Mouse (Mus musculus) ES-E14 (cell line): ENCODE measurements around the gene Olfml1. TPM values are rescaled to one million over a fixed set of nuclear protein-coding genes. Genes with fewer than 3 reads are reported as not detected.

Experiments used
- DNase-seq: peaks from one replicate; pipeline ENCODE4 v3.0.0-alpha.2; 2013; ENCODE audit warnings: low read depth, low spot score
- H3K27ac ChIP-seq: 2 replicates; pipeline ENCODE4 v1.5.1; 2012; ENCODE audit warnings: low read depth, mild to moderate bottlenecking, low read length, moderate library complexity, mixed read lengths; ENCODE audit not compliant: poor library complexity, insufficient read depth, severe bottlenecking
- H3K36me3 ChIP-seq: 2 replicates; pipeline ENCODE4 v1.6.1; 2012; ENCODE audit warnings: mild to moderate bottlenecking, low read length, moderate library complexity, mixed read lengths; ENCODE audit not compliant: control insufficient read depth, poor library complexity, insufficient read depth, severe bottlenecking
- H3K4me1 ChIP-seq, 2 experiments: fragments of 150-350 bp in 1 of 2; sonication (generic) in 1 of 2; 2 replicates each; pipeline ENCODE4 v1.6.1; 2012; ENCODE audit warnings: low read length in 2 of 2, mild to moderate bottlenecking in 1 of 2, mixed read lengths in 1 of 2; ENCODE audit not compliant: control insufficient read depth in 2 of 2, insufficient read depth in 2 of 2, poor library complexity in 1 of 2
- H3K4me3 ChIP-seq, 2 experiments: fragments of 150-350 bp in 1 of 2; sonication (generic) in 1 of 2; 2 replicates each; pipeline ENCODE4 v1.5.1; 2012; ENCODE audit warnings: low read length in 2 of 2, low read depth in 1 of 2, mild to moderate bottlenecking in 1 of 2, mixed read lengths in 1 of 2; ENCODE audit not compliant: insufficient read depth in 1 of 2, poor library complexity in 1 of 2, severe bottlenecking in 1 of 2
- H3K9ac ChIP-seq: 2 replicates; pipeline ENCODE4 v1.6.1; 2012; ENCODE audit warnings: low read depth, mild to moderate bottlenecking, low read length, mixed read lengths; ENCODE audit not compliant: poor library complexity, insufficient read depth, severe bottlenecking
- H3K9me3 ChIP-seq: fragments of 150-350 bp; sonication (generic); 2 replicates; pipeline ENCODE4 v1.6.1; 2012; ENCODE audit warnings: low read depth, mild to moderate bottlenecking, low read length; ENCODE audit not compliant: control insufficient read depth, insufficient read depth
- CHD2 ChIP-seq: IDR thresholded peaks from 2 replicates; pipeline ENCODE4 v1.6.1; 2014; ENCODE audit warnings: mild to moderate bottlenecking, low read depth, low read length, inconsistent platforms
- HCFC1 ChIP-seq: IDR thresholded peaks from 2 replicates; pipeline ENCODE4 v1.6.1; 2012; ENCODE audit warnings: low read length, inconsistent platforms, borderline replicate concordance; ENCODE audit not compliant: insufficient read depth
- MAFK ChIP-seq: IDR thresholded peaks from 2 replicates; pipeline ENCODE4 v1.6.1; 2014; ENCODE audit warnings: mild to moderate bottlenecking, low read depth, low read length, inconsistent platforms; ENCODE audit not compliant: insufficient read depth
- ZC3H11A ChIP-seq: IDR thresholded peaks from 2 replicates; pipeline ENCODE4 v1.6.1; 2012; ENCODE audit warnings: low read depth, mild to moderate bottlenecking, inconsistent platforms, low read length, borderline replicate concordance
- ZNF384 ChIP-seq: IDR thresholded peaks from 2 replicates; pipeline ENCODE4 v1.6.1; 2012; ENCODE audit warnings: low read depth, low read length, inconsistent platforms
- in situ Hi-C, 2 experiments: fragments of 600-800 bp; cut with MboI; formaldehyde crosslinking; loops; one replicate each; pipeline ENCODE4 v1.15.1; 2025; ENCODE audit warnings: low sequenced_read_pairs in 2 of 2, inconsistent platforms in 1 of 2; ENCODE audit not compliant: unreplicated experiment in 2 of 2
- total RNA-seq: library from RNA; depleted of rRNA; stranded (reverse); fragments of 300-350 nt; gene quantifications from 2 replicates; pipeline ENCODE4 v1.2.3, GENCODE M21; 2012

Olfml1 gene
- total RNA-seq, 1 experiment = 0.94 TPM

DNA sequence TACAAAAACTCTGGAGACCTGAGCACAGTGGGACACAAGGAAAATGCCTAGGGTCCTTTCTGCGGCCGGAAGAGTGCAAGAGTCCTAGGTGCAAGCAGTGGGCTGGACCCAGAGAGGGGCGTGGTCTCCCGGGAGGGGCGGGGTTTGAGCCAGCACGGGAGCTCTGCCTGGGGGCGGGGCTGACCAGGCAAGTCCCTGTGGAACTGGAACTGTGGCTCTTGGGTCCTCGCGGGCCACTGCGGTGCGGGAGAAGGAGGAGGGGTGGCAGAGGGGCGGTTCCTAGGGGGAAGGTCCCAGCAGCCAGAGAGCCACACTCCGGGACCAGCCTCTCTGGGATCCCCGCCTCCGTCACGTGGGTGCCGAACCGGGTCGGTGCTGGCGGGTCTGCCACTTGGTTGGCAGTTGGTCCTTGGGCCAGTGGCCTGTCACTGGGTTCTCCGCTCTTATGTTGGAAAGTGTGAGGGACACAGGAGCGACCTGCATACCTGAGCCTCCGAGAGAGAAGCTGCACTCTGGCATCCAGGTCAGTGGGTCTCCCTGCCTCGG, 27.7 kb downstream of the Olfml1 start, which contains the start of gene Ppfibp2:
Gene Ppfibp2 (plus strand): TSS at position 351 of the 546 bp plus-strand sequence.
- Histone ChIP-seq H3K9me3 (no peaks in the 10 kb centered on the region), H3K9ac (peak within 1 kb of the TSS; percentile 70), H3K4me3 (peak within 1 kb of the TSS; percentile 75 to 97), H3K36me3 (no peaks in the 10 kb centered on the region), H3K27ac (peak within 1 kb of the TSS; percentile 15; the same call in 1 of the 2 replicates), H3K4me1 (peaks cover 4% of the 10 kb centered on the region in 2 experiments; a peak in 2 of 4 replicates)
- TF ChIP-seq MAFK = peak; percentile 14; the same call in 1 of the 2 replicates
- TF ChIP-seq ZC3H11A = no peak
- TF ChIP-seq ZNF384 = no peak
- DNase-seq = peak; percentile 96
- in situ Hi-C loops = no loop called here

DNA sequence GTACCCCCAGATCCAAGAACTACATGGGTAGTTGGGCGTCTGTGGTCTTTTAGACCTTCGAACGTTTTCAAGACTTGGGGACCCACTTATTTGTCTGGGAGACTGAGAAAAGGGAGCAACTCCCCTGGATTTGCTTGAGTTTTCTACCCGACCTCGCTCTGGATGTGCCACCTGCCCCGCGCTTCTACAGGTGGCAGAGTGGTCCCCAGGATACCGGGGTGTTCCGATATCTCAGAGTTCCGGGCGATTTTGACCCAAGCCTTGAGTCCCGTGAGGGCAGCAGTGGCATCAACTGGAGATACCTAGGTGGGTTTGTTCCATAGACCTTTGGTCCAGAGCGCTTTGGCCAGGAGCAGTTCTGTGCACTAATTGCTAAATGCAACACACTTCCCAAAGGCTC, 28.2 kb downstream of the Olfml1 start:
- in situ Hi-C loops = no loop called here
- no peak overlapping the region for H3K27ac ChIP-seq
- DNase-seq = no peak
- no peak for TF ChIP-seq ZC3H11A
- TF ChIP-seq HCFC1 = no peak
- no peak for TF ChIP-seq CHD2
- no peak for TF ChIP-seq MAFK
- TF ChIP-seq ZNF384 = no peak
- H3K4me3 ChIP-seq = peak overlapping the region; percentile 75 to 97
- no peaks in the 10 kb centered on the region for H3K36me3 ChIP-seq
- no peaks in the 10 kb centered on the region for H3K9me3 ChIP-seq
- H3K4me1 ChIP-seq = peaks cover 4% of the 10 kb centered on the region in 2 experiments; a peak in 2 of 4 replicates
- peak overlapping the region; percentile 70 for H3K9ac ChIP-seq

DNA sequence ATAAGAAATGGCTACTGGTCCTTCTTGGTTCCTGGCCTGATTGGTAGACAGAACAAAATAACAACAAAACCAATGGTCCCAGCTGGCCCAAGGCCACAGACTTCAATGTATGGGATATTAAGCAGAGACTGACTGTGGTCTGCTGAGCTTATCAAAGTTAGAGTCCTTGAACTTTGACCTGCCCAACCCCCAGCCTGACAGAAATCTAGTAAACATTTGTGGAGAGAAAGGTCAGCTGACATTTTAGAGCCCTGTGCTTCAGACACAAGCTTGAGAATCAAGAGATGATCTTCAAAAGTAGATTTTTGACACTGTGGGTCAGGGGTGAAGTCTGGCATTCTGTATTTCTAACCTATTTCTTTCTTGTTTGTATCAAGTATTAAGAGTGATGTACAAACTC, 29.5 kb downstream of the Olfml1 start:
- H3K4me3 ChIP-seq = no peak overlapping the region
- no peak overlapping the region for H3K9ac ChIP-seq
- in situ Hi-C loops = no loop called here
- no peak overlapping the region for H3K27ac ChIP-seq
- H3K36me3 ChIP-seq = no peaks in the 10 kb centered on the region
- no peak for TF ChIP-seq ZC3H11A
- TF ChIP-seq CHD2 = no peak
- no peak for TF ChIP-seq MAFK
- TF ChIP-seq ZNF384 = no peak
- TF ChIP-seq HCFC1 = no peak
- no peaks in the 10 kb centered on the region for H3K9me3 ChIP-seq
- peaks cover 4% of the 10 kb centered on the region in 2 experiments; a peak in 2 of 4 replicates for H3K4me1 ChIP-seq
- DNase-seq = no peak

DNA sequence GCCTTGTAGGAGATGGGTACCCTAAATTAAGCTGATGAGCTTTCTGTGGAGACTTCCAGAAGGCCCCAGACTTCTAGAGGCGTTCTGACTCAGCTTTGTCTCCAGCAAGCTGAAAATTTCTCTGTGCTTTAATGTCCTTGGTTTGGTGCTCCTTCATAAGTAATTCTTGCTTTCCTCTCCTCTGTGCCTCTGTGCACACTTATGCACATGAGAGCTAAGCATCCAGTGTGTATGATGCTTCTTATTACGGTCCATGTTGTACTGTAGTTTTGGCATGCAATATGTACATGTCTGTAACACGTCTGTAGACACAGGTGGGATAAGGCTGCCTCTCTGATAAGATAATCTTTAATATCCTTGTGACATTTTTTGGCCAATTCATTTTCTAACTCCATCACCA, 30.7 kb downstream of the Olfml1 start:
- Histone ChIP-seq H3K4me1 (peaks cover 4 to 5% of the 10 kb centered on the region in 2 experiments; a peak in 1 of 4 replicates), H3K36me3 (no peaks in the 10 kb centered on the region), H3K9ac (no peak overlapping the region), H3K27ac (no peak overlapping the region), H3K4me3 (no peak overlapping the region), H3K9me3 (no peaks in the 10 kb centered on the region)
- in situ Hi-C loops = no loop called here
- TF ChIP-seq CHD2 (no peak), ZC3H11A (no peak), ZNF384 (no peak), MAFK (no peak), HCFC1 (no peak)
- no peak for DNase-seq

DNA sequence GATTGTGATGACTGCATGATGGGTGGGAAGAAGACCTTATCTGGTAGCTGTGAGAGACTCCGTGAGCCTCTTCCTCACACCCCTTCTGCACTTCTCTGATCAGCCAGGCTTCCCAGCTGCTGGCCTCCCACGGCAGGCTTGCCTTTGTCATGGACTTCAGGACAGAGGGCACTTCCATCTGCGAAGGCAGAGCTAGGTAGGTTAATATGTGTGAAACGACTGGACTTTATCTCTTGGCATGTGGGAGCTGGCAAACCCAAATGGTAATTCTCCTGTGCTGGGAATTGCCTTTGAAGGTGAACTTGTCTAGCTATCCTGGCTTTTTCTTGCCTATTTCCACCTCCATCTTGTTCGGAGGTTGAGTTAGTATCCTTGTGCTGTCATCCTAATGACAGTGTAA, 33.4 kb downstream of the Olfml1 start:
- DNase-seq = no peak
- in situ Hi-C loops = no loop called here
- H3K4me3 ChIP-seq = no peak overlapping the region
- no peaks in the 10 kb centered on the region for H3K9me3 ChIP-seq
- no peaks in the 10 kb centered on the region for H3K36me3 ChIP-seq
- no peak overlapping the region for H3K9ac ChIP-seq
- H3K4me1 ChIP-seq = peaks cover 2 to 4% of the 10 kb centered on the region in 2 experiments; a peak in 1 of 4 replicates
- no peak overlapping the region for H3K27ac ChIP-seq
- TF ChIP-seq MAFK (no peak), HCFC1 (no peak), ZC3H11A (no peak), CHD2 (no peak), ZNF384 (no peak)
